Mouse (Mus musculus) ES-Bruce4 (cell line): Measurements from ENCODE around the gene Lclat1.

Source experiments
- CTCF ChIP-seq: IDR thresholded peaks from one replicate; pipeline ENCODE4 v1.8.1; 2011; ENCODE audit warnings: low read depth, low read length
- EP300 ChIP-seq: IDR thresholded peaks from 2 replicates; pipeline ENCODE4 v1.6.1; 2011; ENCODE audit warnings: low read depth, low read length; ENCODE audit not compliant: insufficient read depth
- POLR2A ChIP-seq: IDR thresholded peaks from one replicate; pipeline ENCODE4 v1.8.1; 2011; ENCODE audit warnings: low read length; ENCODE audit not compliant: insufficient read depth

GRCm38 (mm10) chr17:73062701-73063100, 45.1 kb upstream of the Lclat1 start:
- TF ChIP-seq CTCF: no peak
- no peak for TF ChIP-seq EP300
- TF ChIP-seq POLR2A: no peak
